Mouse (Mus musculus): ENCODE results near the gene Vmn1r1. TPM values are rescaled to one million over a fixed set of nuclear protein-coding genes. Genes with fewer than 3 reads are reported as not detected.

The Vmn1r1 gene
- total RNA-seq, 2 experiments from 2014 or later = not detected

Other genes starting within 250 kb of the Vmn1r1 start
- 100 to 1,000 TPM; 173 to 184 TPM for gene Enah, start 144.5 kb downstream of the Vmn1r1 start, total RNA-seq (2021)
- 10 to 100 TPM; 54.4 to 59.7 TPM for gene Srp9, start 39.7 kb downstream of the Vmn1r1 start, total RNA-seq (2021)
- 10 to 100 TPM; 65.5 to 75.3 TPM for gene Degs1, start 118.3 kb upstream of the Vmn1r1 start, total RNA-seq (2021)
- 10 to 100 TPM; 43.2 to 46.8 TPM for gene Fbxo28, start 177.1 kb upstream of the Vmn1r1 start, total RNA-seq (2021)
- gene Trp53bp2, start 244.7 kb upstream of the Vmn1r1 start, total RNA-seq (2021) = 10 to 100 TPM; 22.5 to 26.6 TPM

Measured in layer of hippocampus, postnatal 10 days (tissue).